Mouse (Mus musculus) kidney, adult 18-20 months (tissue): Measurements from ENCODE around the gene Mtss1l.
"Not testable (repeated sequence)": the region's sequence is repeated elsewhere in the genome, so short reads cannot be mapped to it uniquely, and the experiment has no call there.

Source experiments
- DNase-seq: peaks from one replicate; pipeline ENCODE4 v3.0.0; 2021

Mtss1l gene

GRCm38 (mm10) chr8:110786501-110786900, 65.2 kb downstream of the Mtss1l start:
- not testable (repeated sequence) for DNase-seq

DNA sequence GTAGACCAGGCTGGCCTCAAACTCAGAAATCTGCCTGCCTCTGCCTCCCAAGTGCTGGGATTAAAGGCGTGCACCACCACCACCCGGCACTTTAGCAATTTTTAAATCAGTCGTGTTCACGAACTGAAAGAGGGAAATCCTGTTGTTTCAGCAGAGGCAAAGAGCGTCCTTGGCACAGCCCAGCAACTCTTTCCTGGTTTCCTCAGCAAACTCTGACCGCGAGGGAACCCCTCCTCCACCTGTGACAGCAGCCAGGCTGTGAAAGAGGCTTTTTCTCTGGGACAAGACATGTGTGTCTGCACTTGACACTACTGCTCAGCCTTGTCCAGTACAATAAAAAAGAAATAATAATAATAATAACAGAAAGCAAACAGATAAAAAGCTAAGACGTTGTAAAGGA, 65.7 kb downstream of the Mtss1l start:
- no peak for DNase-seq

DNA sequence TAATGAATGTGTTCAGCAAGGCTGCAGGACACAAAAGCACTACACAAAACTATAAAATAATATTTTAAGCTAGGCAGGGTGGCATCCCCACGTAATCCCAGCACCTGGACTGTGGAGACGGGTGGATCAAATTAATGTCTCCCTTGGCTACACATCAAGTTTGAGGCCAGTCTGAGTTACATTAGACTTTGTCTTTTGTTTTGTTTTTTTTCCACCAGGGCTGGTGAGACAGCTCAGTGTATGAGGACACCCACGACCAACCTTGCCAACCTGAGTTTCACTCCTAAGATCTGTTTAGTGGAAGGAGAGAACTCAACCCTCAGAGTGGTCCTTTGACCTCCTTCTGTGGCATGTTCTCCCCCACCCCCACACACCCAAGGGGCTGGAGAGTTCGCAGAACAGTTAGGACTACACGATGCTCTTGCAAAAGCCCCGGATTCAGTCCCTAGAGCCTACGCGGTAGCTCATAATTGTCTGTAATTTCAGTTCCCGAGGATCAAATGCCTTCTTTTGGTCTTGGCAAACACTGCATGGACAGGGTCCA, 66.2 kb downstream of the Mtss1l start:
- no peak for DNase-seq

- DNase-seq, result no peak
Observed at GRCm38 (mm10) chr8:110788981-110789380, 67.7 kb downstream of the Mtss1l start.

DNA sequence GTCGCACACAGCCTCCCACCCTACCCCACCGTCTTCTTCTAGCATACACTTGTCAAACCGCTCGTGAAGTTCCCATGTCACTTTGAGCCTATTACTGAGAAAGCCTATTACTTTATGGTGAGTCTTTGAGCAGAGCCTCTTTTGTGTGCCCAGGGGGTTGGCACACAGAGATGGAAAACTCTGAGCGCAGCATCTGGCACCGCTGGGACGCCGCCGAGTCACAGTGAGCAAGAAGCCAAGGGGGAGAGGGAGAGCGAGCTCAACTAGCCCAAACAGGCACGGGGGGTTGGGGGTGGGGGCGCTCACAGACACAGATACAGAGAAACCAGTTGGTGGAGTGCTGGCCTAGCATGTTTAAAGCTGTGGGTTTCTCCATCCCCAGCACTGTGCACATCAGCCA, 68.3 kb downstream of the Mtss1l start:
- DNase-seq, result no peak

GRCm38 (mm10) chr8:110790270-110790669, 69.0 kb downstream of the Mtss1l start:
- no peak for DNase-seq
